Mouse (Mus musculus) megakaryocyte-erythroid progenitor cell, adult 5-6 weeks (primary cell): Measurements from ENCODE around the gene B9d2. TPM values are rescaled to one million over a fixed set of nuclear protein-coding genes. Genes with fewer than 3 reads are reported as not detected.

Experiments
- ATAC-seq: replicated peaks from 2 replicates; pipeline ENCODE4 v1.8.0; 2016; ENCODE audit warnings: mild to moderate bottlenecking, inconsistent platforms; ENCODE audit not compliant: severe bottlenecking, poor library complexity, low FRiP score, low TSS enrichment
- total RNA-seq, 2 experiments: library from RNA; stranded (forward) in 1 of 2; stranded (reverse) in 1 of 2; fragments of 200-1000, 215-1000 nt in 1 of 2; fragments of >200 nt in 1 of 2; fragmentation: Nextera tagmentation in 1 of 2; gene quantifications; 2 replicates each; pipeline ENCODE4 v1.2.3; 2014 to 2017

Gene B9d2
- total RNA-seq, 2 experiments from 2014 or later, result 35.2 to 45.5 TPM

DNA sequence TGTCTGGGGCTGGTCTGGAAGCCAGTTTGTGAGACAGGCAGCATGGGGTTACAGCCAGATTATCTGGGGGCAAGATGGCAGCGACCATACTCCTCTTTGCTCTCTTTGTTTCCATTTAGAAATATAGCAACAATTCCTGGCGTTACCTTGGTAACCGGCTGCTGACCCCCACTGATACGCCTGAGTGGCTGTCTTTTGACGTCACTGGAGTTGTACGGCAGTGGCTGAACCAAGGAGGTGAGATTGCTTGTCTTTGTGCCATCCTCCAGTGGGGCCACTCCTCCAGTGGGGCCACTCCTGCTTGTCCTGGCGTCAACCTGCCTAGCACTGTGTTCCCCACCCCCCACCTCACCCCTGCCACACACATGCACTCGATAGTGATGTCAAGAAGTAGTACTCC is 13.5 kb downstream of the B9d2 start:
- ATAC-seq, result no peak

DNA sequence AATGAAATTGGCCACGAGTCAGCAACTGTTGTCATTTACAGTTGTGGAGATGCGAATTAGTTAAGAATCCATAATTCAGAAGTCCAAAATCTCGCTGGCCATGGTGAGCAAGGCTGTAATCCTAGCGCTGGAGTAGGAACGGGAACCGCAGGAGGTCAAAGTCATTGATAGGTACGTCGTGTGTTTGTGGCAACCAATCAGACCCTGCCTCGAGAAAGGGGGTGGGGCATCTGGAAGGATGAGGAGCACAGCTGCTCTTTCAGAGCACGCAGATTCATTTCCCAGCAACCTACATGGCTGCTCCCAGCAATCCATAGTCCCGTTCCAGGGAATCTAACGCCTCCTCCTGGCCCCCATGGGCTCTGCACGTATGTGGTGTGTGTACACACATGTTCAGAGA is 19.3 kb downstream of the B9d2 start:
- ATAC-seq, result no peak

DNA sequence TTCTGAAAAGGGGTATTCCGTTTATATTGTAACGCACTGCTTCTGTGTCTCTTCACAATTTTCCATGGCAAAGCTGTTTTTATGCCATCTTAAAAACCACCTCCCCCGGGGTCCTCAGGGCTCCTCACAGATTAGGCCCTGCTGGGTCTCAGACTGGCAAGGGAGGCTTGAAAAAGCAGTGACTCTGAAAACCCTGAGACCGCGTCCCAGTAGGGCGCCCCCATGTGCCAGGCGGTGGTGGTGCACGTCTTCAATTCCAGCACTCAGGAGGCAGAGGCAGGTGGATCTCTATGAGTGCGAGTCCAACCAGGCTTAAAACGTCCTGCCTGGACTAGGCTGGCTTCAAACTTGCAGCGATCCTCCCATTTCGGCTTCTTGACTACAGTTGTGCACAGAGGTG is 20.2 kb downstream of the B9d2 start:
- ATAC-seq, result no peak

DNA sequence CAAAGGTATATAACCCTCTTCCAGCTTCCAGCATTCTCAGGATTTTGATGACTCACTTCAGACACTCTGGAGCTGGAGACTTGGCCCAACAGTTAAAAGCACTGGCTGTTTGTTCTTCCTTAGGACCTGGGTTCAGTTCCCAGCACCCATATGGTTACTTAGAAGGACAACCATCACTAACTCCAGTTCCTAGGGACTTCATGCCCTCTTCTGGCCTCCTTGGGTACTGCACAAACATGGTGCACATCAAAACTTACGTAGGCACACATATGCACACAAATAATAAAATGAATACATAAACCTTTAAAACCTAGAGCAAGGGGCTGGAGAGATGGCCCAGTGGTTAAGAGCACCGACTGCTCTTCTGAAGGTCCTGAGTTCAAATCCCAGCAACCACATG is 21.8 kb downstream of the B9d2 start:
- no peak for ATAC-seq

DNA sequence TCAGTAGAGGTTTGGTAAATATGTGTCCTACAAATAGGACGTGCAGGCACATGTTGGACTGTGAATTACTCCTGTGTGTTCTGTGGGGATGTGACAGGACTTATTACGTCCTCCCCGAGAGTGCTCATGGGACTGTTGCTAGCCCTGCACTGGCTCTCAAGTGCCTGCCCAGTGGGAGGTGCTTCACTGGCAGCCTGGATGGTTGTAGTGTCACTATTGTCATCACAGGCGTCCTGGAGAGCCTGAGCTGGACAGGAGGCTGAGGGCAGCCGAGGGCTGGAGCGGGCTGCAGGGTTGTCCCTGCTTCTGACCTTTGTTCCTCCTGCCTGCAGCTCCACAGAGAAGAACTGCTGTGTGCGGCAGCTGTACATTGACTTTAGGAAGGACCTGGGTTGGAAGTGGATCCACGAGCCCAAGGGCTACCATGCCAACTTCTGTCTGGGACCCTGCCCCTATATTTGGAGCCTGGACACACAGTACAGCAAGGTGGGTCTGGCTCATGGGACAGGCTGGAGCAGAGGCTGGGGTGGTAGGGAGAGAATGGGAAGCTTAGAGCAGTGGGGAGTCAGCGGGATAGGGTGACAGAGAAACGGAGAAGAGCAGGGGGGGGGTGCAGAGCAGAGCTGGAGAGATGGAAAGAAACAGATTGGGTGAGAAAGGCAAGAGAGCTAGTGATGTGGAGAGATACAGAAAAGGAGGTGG is 23.4 kb downstream of the B9d2 start:
- ATAC-seq, result no peak

DNA sequence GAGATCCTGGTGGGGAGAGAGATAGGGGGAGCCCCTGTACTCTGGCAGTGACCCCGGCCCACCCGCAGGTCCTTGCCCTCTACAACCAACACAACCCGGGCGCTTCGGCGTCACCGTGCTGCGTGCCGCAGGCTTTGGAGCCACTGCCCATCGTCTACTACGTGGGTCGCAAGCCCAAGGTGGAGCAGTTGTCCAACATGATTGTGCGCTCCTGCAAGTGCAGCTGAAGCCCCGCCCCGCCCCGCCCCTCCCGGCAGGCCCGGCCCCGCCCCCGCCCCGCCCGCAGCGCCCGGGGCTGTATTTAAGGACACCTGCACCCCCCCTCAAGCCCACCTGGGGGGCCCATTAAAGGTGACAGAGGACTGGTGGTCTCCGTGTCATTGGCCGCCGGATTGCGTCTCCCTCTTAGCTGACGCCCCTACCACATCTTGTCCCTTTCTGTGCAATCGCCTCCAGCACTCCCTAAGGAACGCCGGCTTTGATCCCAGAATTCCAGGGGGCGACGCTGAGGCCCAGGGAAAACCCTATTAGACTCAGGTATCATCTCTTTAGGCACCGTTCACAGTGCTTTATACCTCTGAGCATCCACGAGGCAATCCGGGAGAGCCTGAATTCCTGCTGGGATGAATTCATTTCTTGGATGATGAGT is 24.3 kb downstream of the B9d2 start:
- ATAC-seq, result no peak

DNA sequence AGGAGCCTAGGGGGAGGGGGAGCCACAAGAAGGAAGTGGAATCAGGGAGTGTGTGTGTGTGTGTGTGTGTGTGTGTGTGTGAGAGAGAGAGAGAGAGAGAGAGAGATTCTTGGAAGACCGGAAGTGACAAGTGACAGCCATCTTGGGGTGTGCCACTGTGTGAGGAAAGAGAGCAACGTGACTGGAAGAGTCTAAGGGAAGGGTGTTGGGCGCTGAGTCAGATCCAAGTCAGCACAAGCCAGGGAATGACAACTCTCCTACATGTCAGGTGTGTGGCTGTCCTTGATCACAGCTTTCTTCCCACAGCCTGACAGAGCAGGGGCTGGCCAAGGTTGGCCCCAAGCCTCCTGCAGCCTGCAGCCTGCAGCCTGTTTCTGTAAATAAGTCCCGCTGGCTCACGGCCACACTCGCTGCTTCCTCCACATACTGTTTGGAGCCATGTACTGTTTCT is 25.2 kb downstream of the B9d2 start:
- ATAC-seq, result no peak

DNA sequence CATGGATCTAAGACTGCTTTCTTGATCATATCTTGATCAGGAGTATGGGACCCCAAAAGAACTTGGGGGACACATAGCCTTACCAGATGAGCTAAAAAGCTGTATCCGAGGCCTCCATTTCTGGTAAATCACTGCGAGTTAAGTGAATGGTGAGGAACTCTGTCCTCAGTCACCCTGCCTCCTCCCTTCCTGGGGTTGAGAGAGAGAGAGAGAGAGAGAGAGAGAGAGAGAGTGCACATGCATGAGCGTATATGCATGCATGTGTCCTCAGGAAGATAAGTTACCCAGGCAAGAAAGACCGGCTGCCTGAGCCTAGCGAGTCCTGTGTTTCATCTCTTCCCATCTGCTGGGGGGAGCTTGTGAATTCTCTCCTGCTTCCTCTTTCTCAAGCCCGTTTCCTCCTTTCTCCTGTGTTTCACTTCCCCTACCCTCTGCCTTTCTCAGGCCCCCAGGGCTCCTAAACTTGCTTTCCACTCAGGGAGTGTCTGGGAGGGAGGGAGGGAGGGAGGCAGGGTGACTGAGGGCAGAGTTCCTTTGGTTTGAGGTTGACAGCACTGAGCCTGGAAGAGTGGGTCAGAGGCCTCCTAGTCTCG is 26.1 kb downstream of the B9d2 start:
- ATAC-seq, result no peak

DNA sequence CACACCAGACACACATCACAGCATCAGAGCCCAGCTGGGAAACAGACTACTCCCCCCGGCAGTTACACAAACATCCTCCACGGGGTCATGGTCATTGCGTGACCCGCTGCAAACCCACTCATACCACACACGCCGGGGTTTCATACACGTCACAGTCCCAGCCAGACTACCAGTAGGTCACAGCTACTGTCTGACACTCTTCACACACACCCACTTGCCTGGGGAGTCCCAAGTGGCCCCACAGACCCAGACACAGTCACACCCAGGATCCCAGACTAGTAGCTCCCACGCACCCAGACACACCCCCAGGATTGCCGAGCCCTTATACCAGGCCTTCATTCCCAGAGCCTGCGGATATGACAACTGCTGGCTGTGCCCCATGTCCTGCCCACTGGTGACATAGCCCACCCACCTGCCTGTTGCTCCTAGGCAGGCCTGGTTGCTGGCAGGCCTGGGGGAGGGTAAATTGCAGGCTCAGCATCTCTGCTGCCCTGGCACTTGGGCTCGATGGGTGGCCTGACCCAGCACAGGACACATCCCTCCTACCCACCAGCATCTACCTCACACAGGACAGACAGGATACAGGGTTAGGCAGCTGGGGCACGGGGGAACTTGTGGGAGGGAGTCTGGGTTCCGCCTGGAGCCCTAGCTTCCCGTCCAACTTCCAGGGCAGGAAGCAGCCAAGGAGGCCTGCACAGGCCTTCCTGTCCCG is 27.2 kb downstream of the B9d2 start:
- ATAC-seq, result no peak

DNA sequence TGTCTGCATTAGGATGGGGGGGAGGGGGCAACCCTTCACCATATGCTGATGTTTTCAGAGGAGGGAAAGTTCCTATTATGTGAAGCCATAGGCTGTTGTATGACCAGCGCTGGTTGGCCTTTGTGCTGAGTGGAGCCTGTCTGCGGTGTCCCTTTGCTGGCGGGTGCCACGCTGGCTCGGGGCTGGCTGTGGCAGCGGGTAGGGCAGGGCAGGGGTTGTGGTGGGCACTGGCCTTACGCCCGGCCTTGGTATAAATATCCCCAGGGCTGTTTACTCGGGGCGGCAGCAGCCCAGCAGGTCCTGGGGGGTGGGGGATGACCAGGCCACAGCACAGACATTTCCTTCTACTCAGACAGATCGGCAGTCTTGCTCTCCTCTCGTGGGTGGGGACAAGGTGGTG is 29.4 kb downstream of the B9d2 start:
- peak; percentile 21 for ATAC-seq

DNA sequence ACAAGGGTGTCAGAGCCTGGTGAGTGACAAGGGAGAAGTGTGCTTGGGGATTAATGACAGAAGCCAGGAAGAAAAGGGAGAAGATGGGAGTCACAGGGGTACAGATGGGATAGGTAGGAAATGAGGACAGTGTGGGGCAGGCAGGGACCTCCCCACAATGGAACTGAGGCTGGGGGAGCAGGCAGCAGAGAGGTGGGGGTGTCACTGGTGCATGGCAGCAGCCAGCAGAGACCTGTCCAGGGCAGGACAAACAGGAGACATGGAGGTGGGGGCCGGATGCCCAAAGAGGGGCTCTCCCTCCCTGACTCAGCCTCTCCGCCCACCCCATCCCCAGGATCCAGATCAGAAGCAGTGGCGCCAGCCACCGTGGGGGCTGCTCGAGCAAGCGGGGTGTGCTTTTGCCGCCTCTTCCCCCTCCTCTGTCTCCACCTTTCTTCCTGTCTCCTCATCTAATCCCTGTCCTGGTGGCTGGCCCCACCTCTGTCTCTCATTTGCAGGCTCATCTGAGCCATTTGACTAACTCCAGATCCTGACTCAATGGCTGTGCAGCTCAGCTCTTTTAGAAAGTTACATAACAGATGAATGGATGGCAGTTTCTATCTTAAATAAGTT is 30.0 kb downstream of the B9d2 start:
- no peak for ATAC-seq

DNA sequence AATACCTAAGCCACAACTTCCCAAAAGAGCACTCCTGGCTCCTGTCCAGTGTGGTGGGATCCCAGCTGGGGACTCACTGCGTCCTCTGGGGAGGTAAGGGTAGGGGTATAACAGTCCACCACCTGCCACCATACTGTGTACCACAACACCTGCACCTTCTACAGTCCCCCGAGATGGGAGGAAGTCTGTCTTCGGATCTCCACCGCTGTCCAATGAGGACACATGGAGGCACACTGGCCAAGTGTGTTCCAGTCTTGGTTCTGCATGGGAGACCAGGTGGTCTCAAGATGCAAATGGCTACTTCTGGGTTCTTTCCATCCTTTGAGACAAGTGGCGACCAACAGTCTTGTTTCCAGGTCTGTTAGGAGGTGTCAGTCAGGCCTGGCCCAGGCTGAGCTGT is 30.6 kb downstream of the B9d2 start:
- ATAC-seq, result no peak

DNA sequence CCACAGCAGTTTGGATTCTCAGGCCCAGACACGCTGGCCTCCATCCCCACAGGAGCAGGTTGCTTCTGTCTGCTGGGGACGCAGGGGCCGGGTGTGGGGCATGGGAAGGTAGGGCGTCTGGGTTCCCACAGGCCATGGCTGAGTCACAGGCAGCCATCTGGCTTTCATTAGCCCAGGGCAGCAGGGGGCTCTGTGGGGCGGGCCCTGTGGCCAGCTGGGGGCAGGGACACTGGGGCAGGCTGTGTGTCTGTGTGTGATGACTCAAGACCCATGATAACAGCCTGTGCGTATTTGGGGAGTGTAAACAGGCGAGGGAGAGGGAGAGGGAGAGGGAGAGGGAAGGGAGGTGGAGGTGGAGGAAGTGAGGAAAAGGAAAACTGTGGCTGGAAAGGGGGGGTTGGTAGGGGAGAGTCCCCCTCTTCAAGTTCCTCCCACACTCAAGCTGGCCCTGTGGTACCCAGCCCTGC is 31.2 kb downstream of the B9d2 start:
- peak; percentile 42; the same call in 1 of the 2 replicates for ATAC-seq

DNA sequence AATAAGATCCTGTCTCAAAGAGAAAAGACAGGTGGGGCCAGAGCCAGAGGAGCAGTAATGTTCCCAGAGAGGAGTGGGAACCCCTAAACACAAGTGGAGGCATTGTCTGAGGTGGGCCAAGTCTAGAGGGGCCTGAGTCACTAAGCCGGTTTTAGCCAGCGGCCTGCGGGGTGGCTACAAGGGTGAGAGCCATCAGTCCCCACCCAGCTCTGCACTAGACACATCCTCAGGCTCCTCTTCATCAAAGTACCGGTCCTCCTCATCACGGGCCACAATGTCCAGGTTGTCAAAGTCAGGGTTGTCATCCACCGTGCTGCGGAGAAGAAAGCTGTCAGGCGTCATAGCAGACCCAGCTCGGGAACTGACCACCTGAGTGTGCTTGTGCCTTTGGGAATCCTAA is 32.2 kb downstream of the B9d2 start:
- ATAC-seq, result no peak

DNA sequence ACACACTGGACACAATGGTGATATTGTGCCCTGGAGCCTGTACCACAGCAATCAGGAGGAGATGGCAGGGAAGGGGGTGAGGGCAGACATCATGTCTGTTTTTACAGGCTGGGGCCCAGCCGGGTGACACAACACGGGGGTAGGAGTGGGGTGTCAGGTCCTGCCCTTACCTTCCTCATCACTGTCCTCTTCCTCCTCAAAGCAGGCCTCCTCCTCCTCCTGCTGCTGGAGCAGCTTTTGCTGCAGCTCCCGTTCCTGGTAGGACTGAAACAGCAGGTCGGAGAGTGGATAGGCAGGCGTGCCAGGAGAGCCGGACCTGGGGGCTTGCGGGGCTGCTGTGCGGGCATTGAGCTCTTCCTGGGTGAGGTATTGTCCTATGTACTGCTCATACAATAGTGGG is 34.0 kb downstream of the B9d2 start:
- ATAC-seq, result no peak

DNA sequence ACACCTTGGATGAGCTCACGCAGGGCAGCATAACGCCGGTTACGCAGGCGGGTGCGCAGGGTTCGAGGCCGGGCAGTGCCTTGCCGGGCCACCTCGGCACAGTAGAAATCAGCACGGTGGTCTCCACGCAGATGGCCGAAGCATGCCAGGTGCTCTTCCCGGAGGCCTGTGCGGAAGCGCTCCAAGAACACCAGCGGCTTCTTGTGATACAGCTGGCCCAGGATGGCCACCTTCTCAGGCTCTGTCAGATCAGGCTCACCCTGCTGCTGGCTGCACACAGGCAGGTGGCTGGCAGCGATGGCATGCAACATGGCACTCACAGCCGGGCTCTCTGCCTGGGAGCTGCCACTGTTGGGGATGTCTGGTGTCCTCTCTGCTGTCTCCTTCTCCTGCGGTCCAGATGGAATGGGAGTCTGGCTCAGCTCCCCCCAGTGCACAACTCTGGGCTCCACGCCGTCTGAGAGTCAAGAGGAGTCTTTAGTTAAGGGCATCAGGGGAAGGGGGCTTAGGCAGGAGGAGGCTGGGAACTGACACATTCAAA is 35.2 kb downstream of the B9d2 start:
- ATAC-seq, result no peak

DNA sequence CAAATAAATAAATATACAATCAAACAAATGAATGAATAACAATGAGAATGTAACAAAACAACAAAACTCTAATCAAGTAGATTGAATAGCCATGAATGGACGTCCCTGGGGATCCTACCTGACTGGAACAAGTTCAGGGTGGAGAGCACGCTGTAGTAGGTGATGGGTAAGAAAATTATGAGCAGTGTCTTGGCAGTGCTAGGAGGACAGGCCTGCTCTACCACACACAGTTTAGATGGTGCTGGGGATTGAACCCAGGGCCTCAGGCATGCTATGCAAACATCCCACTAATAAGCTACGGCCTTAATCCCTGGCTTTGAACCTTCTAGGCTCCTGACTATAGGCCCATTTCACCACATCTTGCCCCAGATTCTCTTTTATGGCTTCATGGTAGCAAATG is 36.9 kb downstream of the B9d2 start:
- no peak for ATAC-seq

DNA sequence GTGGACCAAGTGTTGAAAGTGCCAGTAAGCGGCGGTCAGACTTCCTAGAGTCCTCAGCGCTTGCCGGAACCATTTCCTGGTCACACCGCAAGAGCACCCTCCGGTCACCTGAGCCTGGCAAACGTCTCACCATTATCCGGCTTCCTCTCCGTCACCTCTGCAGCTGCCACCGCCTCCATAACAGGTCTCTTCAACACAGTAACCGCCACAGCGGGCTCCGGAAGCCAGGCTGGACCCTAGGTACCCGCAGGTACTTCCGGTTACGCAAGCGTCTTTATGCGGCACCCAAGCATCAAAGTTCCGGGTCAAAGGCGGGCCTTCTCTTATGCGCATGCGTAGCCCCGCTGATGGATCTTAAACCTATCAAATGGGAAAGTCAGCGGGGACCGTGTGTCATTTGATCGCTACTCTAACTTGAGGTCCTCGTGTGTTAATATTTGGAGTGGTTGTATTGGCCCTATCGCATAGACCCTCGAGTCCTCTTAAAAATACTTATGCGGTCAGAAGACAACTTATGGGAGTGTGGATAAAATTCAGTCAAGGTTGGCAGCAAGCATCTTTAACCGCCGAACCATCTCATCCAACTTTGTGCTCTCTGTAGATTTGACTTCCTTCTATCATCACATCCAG is 38.3 kb downstream of the B9d2 start, which contains the start of gene Ccdc97:
Gene Ccdc97, minus strand, starts transcription at position 301 of the 630 bp plus-strand sequence.
- ATAC-seq, result peak; percentile 57
